Mouse (Mus musculus) heart, adult 2 months (tissue): ENCODE results near the gene BC055324. TPM values are rescaled to one million over a fixed set of nuclear protein-coding genes. Genes with fewer than 3 reads are reported as not detected.

Source experiments
- DNase-seq, 2 experiments: peaks; one replicate each; pipeline ENCODE4 v3.0.0; 2021
- H3K27ac ChIP-seq: fragments of 200-600 bp; 2 replicates; pipeline ENCODE4 v1.8.1; 2022
- H3K27me3 ChIP-seq: fragments of 200-500 bp; 2 replicates; pipeline ENCODE4 v1.6.1; 2012; ENCODE audit warnings: mild to moderate bottlenecking, low read length, inconsistent platforms, mixed read lengths; ENCODE audit not compliant: control insufficient read depth, insufficient read depth
- H3K36me3 ChIP-seq: fragments of 200-500 bp; 2 replicates; pipeline ENCODE4 v1.6.1; 2012; ENCODE audit warnings: low read length, inconsistent platforms; ENCODE audit not compliant: control insufficient read depth, insufficient read depth
- H3K4me1 ChIP-seq: fragments of 200-500 bp; 2 replicates; pipeline ENCODE4 v1.6.1; 2011; ENCODE audit warnings: low read length; ENCODE audit not compliant: control insufficient read depth, insufficient read depth
- H3K4me3 ChIP-seq: fragments of 200-600 bp; 2 replicates; pipeline ENCODE4 v1.8.1; 2022
- H3K79me2 ChIP-seq: fragments of 200-500 bp; replicated peaks from 2 replicates; pipeline ENCODE4 v1.6.1; 2012; ENCODE audit warnings: mild to moderate bottlenecking, inconsistent platforms, low read length, moderate library complexity, mixed read lengths; ENCODE audit not compliant: control insufficient read depth, insufficient read depth
- H3K9ac ChIP-seq: fragments of 200-500 bp; 2 replicates; pipeline ENCODE4 v1.6.1; 2012; ENCODE audit warnings: low read depth, mild to moderate bottlenecking, control low read depth, inconsistent platforms, low read length, mixed read lengths
- CTCF ChIP-seq: fragments of 200-600 bp; IDR thresholded peaks from 2 replicates; pipeline ENCODE4 v1.8.1; 2022; ENCODE audit warnings: antibody characterized with exemption, mild to moderate bottlenecking, moderate library complexity
- EP300 ChIP-seq: fragments of 200-500 bp; IDR thresholded peaks from 2 replicates; pipeline ENCODE4 v1.6.1; 2011; ENCODE audit warnings: low read depth, low read length, control low read depth; ENCODE audit not compliant: insufficient read depth
- POLR2A ChIP-seq: fragments of 200-500 bp; IDR thresholded peaks from 2 replicates; pipeline ENCODE4 v1.6.1; 2011; ENCODE audit warnings: mild to moderate bottlenecking, low read depth, low read length, control low read depth; ENCODE audit not compliant: insufficient read depth
- whole genome bisulfite sequencing: fragments of 180-500 bp; shearing (Covaris S2); methylation state at CpG from one replicate; pipeline ENCODE4 v1.1.7; 2018; 5-methylcytosine and 5-hydroxymethylcytosine counted together
- intact Hi-C: fragments of 180-260 bp; cut with DNase I; formaldehyde crosslinking; loops from one replicate; pipeline ENCODE4 v1.15.1; 2025
- polyA plus RNA-seq: library from polyadenylated mRNA; depleted of rRNA; stranded (reverse); fragments of >200 nt; gene quantifications from 2 replicates; pipeline ENCODE4 v1.2.3, GENCODE M21; 2012
- total RNA-seq, 2 experiments: library from RNA; stranded (reverse); gene quantifications; 2 replicates each; pipeline ENCODE4 v1.2.3; 2021

Gene BC055324
- total and polyA plus RNA-seq, 3 experiments, result 0.53 to 0.93 (median 0.73) TPM

GRCm38 (mm10) chr1:163964008-163964689 is 30.4 kb downstream of the BC055324 start:
- H3K4me1 ChIP-seq, result no peaks in the 10 kb centered on the region
- no peak overlapping the region for H3K4me3 ChIP-seq
- DNase-seq, result no peak
- intact Hi-C loops, result no loop called here
- no peak overlapping the region for H3K9ac ChIP-seq
- H3K27me3 ChIP-seq, result no peaks in the 10 kb centered on the region
- H3K27ac ChIP-seq, result no peak overlapping the region
- H3K79me2 ChIP-seq, result no peaks in the 10 kb centered on the region
- TF ChIP-seq POLR2A (no peak), CTCF (no peak), EP300 (no peak)
- 80% methylated on average over 10 of the region's 10 CpGs for WGBS
- H3K36me3 ChIP-seq, result no peaks in the 10 kb centered on the region

GRCm38 (mm10) chr1:163958036-163958435 is 36.6 kb downstream of the BC055324 start:
- TF ChIP-seq EP300, result no peak
- TF ChIP-seq POLR2A, result no peak
- no peak for TF ChIP-seq CTCF
- Histone ChIP-seq H3K79me2 (no peaks in the 10 kb centered on the region), H3K9ac (no peak overlapping the region), H3K36me3 (peaks cover 2% of the 10 kb centered on the region), H3K27ac (no peak overlapping the region), H3K4me1 (no peaks in the 10 kb centered on the region), H3K27me3 (no peaks in the 10 kb centered on the region), H3K4me3 (no peak overlapping the region)
- intact Hi-C loops, result no loop called here
- 80% methylated on average over 3 of the region's 3 CpGs for WGBS
- no peak for DNase-seq

GRCm38 (mm10) chr1:163953396-163953795 is 41.2 kb downstream of the BC055324 start:
- no peak overlapping the region for H3K9ac ChIP-seq
- no peaks in the 10 kb centered on the region for H3K4me1 ChIP-seq
- H3K27ac ChIP-seq, result no peak overlapping the region
- TF ChIP-seq CTCF (no peak), POLR2A (no peak), EP300 (no peak)
- no peaks in the 10 kb centered on the region for H3K79me2 ChIP-seq
- DNase-seq, result no peak
- intact Hi-C loops, result no loop called here
- no peak overlapping the region for H3K4me3 ChIP-seq
- H3K27me3 ChIP-seq, result no peaks in the 10 kb centered on the region
- peaks cover 2% of the 10 kb centered on the region for H3K36me3 ChIP-seq
- 79% methylated on average over 2 of the region's 2 CpGs for WGBS

DNA sequence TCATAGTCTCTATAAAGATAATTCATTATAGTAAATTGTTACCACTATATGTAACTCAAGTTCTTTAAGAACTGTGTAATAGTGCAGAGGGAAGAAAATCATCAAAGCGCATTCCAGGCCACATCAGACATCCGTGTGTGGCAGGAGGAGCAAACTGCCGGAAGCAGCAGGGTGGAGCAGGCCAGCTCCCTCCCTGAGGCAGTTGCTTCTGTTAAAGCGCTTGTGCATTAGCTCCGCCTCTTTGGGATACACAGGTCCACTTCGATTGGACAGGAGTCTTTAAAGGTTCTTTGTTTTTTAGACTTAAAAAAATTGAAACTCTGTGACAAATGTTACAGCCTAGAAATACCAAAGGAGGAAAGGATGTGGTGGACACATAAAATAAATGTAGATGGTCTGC is 52.5 kb downstream of the BC055324 start:
- no peak for DNase-seq
- no peaks in the 10 kb centered on the region for H3K27me3 ChIP-seq
- peaks cover 3% of the 10 kb centered on the region for H3K36me3 ChIP-seq
- intact Hi-C loops, result no loop called here
- no peaks in the 10 kb centered on the region for H3K4me1 ChIP-seq
- no peak overlapping the region for H3K4me3 ChIP-seq
- 60% methylated on average over 6 of the region's 6 CpGs for WGBS
- TF ChIP-seq POLR2A (no peak), EP300 (no peak), CTCF (no peak)
- H3K79me2 ChIP-seq, result peaks cover 3% of the 10 kb centered on the region; the same call in 1 of the 2 replicates
- no peak overlapping the region for H3K9ac ChIP-seq
- H3K27ac ChIP-seq, result no peak overlapping the region

GRCm38 (mm10) chr1:163934591-163934990 is 60.0 kb downstream of the BC055324 start:
- H3K27ac ChIP-seq, result no peak overlapping the region
- no peaks in the 10 kb centered on the region; the same call in 1 of the 2 replicates for H3K4me1 ChIP-seq
- 0 out of 2 replicates have a peak, but pooled peaks cover 2% of the 10 kb centered on the region for H3K79me2 ChIP-seq
- H3K9ac ChIP-seq, result no peak overlapping the region
- TF ChIP-seq CTCF, result no peak
- no peak for TF ChIP-seq EP300
- no peak for TF ChIP-seq POLR2A
- DNase-seq, result no peak
- H3K4me3 ChIP-seq, result no peak overlapping the region
- H3K27me3 ChIP-seq, result no peaks in the 10 kb centered on the region
- 79% methylated on average over 2 of the region's 2 CpGs for WGBS
- intact Hi-C loops, result no loop called here
- peaks cover 5% of the 10 kb centered on the region; the same call in 1 of the 2 replicates for H3K36me3 ChIP-seq

GRCm38 (mm10) chr1:163931801-163932200 is 62.8 kb downstream of the BC055324 start:
- Histone ChIP-seq H3K27me3 (no peaks in the 10 kb centered on the region), H3K4me1 (peaks cover 2% of the 10 kb centered on the region; the same call in 1 of the 2 replicates), H3K27ac (no peak overlapping the region), H3K79me2 (0 out of 2 replicates have a peak, but pooled peaks cover 2% of the 10 kb centered on the region), H3K4me3 (no peak overlapping the region), H3K9ac (no peak overlapping the region), H3K36me3 (peaks cover 2% of the 10 kb centered on the region; the same call in 1 of the 2 replicates)
- WGBS, result 78% methylated on average over 8 of the region's 8 CpGs
- DNase-seq, result no peak
- intact Hi-C loops, result loop anchor here (2.0 kb wide), 1 partner anchor 63 kb away; the partner anchor contains the start of genes BC055324 and Mettl18
- TF ChIP-seq POLR2A, result no peak
